Mouse (Mus musculus) bone marrow macrophage, adult 2 months (primary cell): ENCODE results near the gene Sipa1l2. TPM values are rescaled to one million over a fixed set of nuclear protein-coding genes. Genes with fewer than 3 reads are reported as not detected.
"Not testable (repeated sequence)": the region's sequence is repeated elsewhere in the genome, so short reads cannot be mapped to it uniquely, and the experiment has no call there.

Experiments
- H3K27ac ChIP-seq: 2 replicates; pipeline ENCODE4 v1.5.1; 2012; ENCODE audit warnings: low read depth, low read length; ENCODE audit not compliant: insufficient read depth
- H3K4me1 ChIP-seq: 2 replicates; pipeline ENCODE4 v1.6.1; 2012; ENCODE audit warnings: low read length; ENCODE audit not compliant: control insufficient read depth, insufficient read depth
- H3K4me3 ChIP-seq: 2 replicates; pipeline ENCODE4 v1.5.1; 2012; ENCODE audit warnings: mild to moderate bottlenecking, low read length, moderate library complexity; ENCODE audit not compliant: insufficient read depth
- CTCF ChIP-seq: IDR thresholded peaks from 2 replicates; pipeline ENCODE4 v1.5.1; 2012; ENCODE audit warnings: low read depth, mild to moderate bottlenecking, low read length, moderate library complexity
- POLR2A ChIP-seq: IDR thresholded peaks from 2 replicates; pipeline ENCODE4 v1.6.1; 2012; ENCODE audit warnings: mild to moderate bottlenecking, low read depth, low read length, borderline replicate concordance
- polyA plus RNA-seq: library from polyadenylated mRNA; stranded (reverse); fragments of >200 nt; gene quantifications from 2 replicates; pipeline ENCODE4 v1.2.4, GENCODE M21; 2012; ENCODE audit not compliant: missing spikeins, insufficient read depth, insufficient read length

Sipa1l2 gene
- polyA plus RNA-seq, 1 experiment: 9.1 TPM

- Histone ChIP-seq H3K4me3 (peak overlapping the region; percentile 13), H3K27ac (peak overlapping the region; percentile 83), H3K4me1 (peaks cover 90% of the 10 kb centered on the region)
- no peak for TF ChIP-seq POLR2A
- no peak for TF ChIP-seq CTCF
Observed at GRCm38 (mm10) chr8:125527941-125528340, 41.7 kb downstream of the Sipa1l2 start.

GRCm38 (mm10) chr8:125526999-125527398, 42.6 kb downstream of the Sipa1l2 start:
- TF ChIP-seq POLR2A (no peak), CTCF (no peak)
- H3K27ac ChIP-seq: no peak overlapping the region
- no peak overlapping the region for H3K4me3 ChIP-seq
- peaks cover 88% of the 10 kb centered on the region for H3K4me1 ChIP-seq

- Histone ChIP-seq H3K4me3 (no peak overlapping the region), H3K4me1 (peaks cover 84% of the 10 kb centered on the region), H3K27ac (no peak overlapping the region)
- TF ChIP-seq CTCF (no peak), POLR2A (no peak)
Observed at GRCm38 (mm10) chr8:125526582-125526981, 43.0 kb downstream of the Sipa1l2 start.

GRCm38 (mm10) chr8:125524479-125524878, 45.1 kb downstream of the Sipa1l2 start:
- no peak for TF ChIP-seq POLR2A
- no peak for TF ChIP-seq CTCF
- no peak overlapping the region for H3K27ac ChIP-seq
- H3K4me1 ChIP-seq: peaks cover 73% of the 10 kb centered on the region
- no peak overlapping the region for H3K4me3 ChIP-seq

- H3K27ac ChIP-seq: no peak overlapping the region
- no peak for TF ChIP-seq CTCF
- no peak for TF ChIP-seq POLR2A
- no peak overlapping the region for H3K4me3 ChIP-seq
- H3K4me1 ChIP-seq: peaks cover 69% of the 10 kb centered on the region
Observed at GRCm38 (mm10) chr8:125523213-125523612, 46.4 kb downstream of the Sipa1l2 start.

GRCm38 (mm10) chr8:125522151-125522550, 47.5 kb downstream of the Sipa1l2 start:
- Histone ChIP-seq H3K27ac (no peak overlapping the region), H3K4me3 (no peak overlapping the region), H3K4me1 (peaks cover 71% of the 10 kb centered on the region)
- TF ChIP-seq CTCF: no peak
- no peak for TF ChIP-seq POLR2A

- peaks cover 61% of the 10 kb centered on the region for H3K4me1 ChIP-seq
- TF ChIP-seq POLR2A: no peak
- TF ChIP-seq CTCF: no peak
- no peak overlapping the region for H3K4me3 ChIP-seq
Observed at GRCm38 (mm10) chr8:125521087-125521486, 48.5 kb downstream of the Sipa1l2 start.

GRCm38 (mm10) chr8:125520308-125520707, 49.3 kb downstream of the Sipa1l2 start:
- H3K4me1 ChIP-seq: peaks cover 56% of the 10 kb centered on the region
- H3K27ac ChIP-seq, H3K4me3 ChIP-seq: not testable (repeated sequence)

More at GRCm38 (mm10) chr8:125521087-125521486, 48.5 kb downstream of the Sipa1l2 start:
- H3K27ac ChIP-seq: no peak overlapping the region

- TF ChIP-seq CTCF: no peak
- TF ChIP-seq POLR2A: no peak
- peak overlapping the region; percentile 74 for H3K27ac ChIP-seq
Observed at GRCm38 (mm10) chr8:125518951-125519350, 50.7 kb downstream of the Sipa1l2 start.

GRCm38 (mm10) chr8:125518301-125518700, 51.3 kb downstream of the Sipa1l2 start:
- TF ChIP-seq POLR2A: no peak
- Histone ChIP-seq H3K4me3 (no peak overlapping the region), H3K27ac (peak overlapping the region; percentile 74), H3K4me1 (peaks cover 51% of the 10 kb centered on the region)

More at GRCm38 (mm10) chr8:125518951-125519350, 50.7 kb downstream of the Sipa1l2 start:
- H3K4me1 ChIP-seq: peaks cover 52% of the 10 kb centered on the region
- H3K4me3 ChIP-seq: no peak overlapping the region

GRCm38 (mm10) chr8:125517397-125517796, 52.2 kb downstream of the Sipa1l2 start:
- H3K4me1 ChIP-seq: peaks cover 46% of the 10 kb centered on the region
- H3K4me3 ChIP-seq: no peak overlapping the region
- H3K27ac ChIP-seq: no peak overlapping the region; the same call in 1 of the 2 replicates
- TF ChIP-seq POLR2A: no peak
- TF ChIP-seq CTCF: no peak
